Mouse (Mus musculus) granulocyte monocyte progenitor cell, adult 5-6 weeks (primary cell): ENCODE measurements around the gene C530008M17Rik. TPM values are rescaled to one million over a fixed set of nuclear protein-coding genes. Genes with fewer than 3 reads are reported as not detected.
"Not testable (repeated sequence)": the region's sequence is repeated elsewhere in the genome, so short reads cannot be mapped to it uniquely, and the experiment has no call there.

ENCODE experiments used
- ATAC-seq: replicated peaks from 2 replicates; pipeline ENCODE4 v1.8.0; 2016; ENCODE audit warnings: mild to moderate bottlenecking, moderate TSS enrichment, inconsistent platforms; ENCODE audit not compliant: poor library complexity, severe bottlenecking
- total RNA-seq, 2 experiments: library from RNA; stranded (forward) in 1 of 2; stranded (reverse) in 1 of 2; fragments of 200-712, 200-1000 nt in 1 of 2; fragments of >200 nt in 1 of 2; fragmentation: Nextera tagmentation in 1 of 2; gene quantifications; 2 replicates each; pipeline ENCODE4 v1.2.3; 2014 to 2017

The C530008M17Rik gene
- total RNA-seq, 2 experiments from 2014 or later: 0.10 to 0.17 TPM

GRCm38 (mm10) chr5:76869553-76869952 lies 213.2 kb downstream of the C530008M17Rik start:
- ATAC-seq: peak; percentile 37; the same call in 1 of the 2 replicates

DNA sequence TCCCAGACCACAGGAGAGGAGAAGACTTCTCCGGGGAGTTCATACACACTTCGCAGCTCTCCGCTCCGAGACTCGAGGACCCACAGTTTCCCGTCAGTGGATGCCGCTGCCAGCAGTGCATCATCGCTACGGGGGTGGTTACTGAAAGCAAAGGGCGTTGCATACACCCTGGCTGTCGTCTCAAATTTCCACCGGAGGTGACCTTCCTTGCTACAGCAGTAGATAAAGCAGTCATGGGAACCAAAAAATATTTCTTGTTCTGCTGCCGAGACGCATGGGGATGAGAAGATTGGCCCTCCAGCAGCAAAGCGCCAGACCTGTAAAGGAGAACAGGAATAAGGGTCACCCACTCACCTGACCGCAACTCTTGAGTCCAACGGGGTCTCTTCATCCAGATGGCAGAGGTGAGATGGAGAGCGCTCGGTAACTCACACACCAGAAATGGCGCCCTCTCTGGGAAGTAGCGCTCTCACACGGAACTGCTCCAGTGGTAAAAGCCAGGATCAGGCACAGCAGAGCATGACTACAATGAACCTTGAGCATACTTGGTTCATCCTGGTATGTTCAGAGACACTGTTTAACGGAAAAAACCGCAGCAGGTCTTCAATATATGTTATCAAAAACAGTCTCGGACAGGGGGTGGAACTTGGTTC lies 219.9 kb downstream of the C530008M17Rik start:
- no peak for ATAC-seq

- ATAC-seq: no peak
Measured at GRCm38 (mm10) chr5:76884107-76884506, 227.8 kb downstream of the C530008M17Rik start.

DNA sequence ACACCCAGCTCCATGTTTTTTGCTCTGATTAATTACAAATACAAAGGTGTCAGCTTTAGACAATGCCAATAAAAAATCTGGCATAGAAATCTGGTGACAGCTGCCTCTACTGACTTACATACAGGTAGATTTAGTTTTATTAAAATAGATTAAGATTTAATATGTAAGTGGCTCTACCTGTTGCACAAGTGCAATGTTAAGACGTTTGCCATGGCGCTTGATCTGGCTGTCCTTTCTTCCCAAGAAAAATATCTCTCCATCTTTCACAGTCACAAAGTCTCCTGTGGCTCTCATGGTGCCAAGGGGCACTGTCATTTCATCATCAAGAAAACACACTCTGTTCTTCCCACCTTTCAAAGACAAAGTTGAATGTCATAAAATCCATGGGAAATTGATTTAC lies 230.7 kb downstream of the C530008M17Rik start:
- ATAC-seq: no peak

DNA sequence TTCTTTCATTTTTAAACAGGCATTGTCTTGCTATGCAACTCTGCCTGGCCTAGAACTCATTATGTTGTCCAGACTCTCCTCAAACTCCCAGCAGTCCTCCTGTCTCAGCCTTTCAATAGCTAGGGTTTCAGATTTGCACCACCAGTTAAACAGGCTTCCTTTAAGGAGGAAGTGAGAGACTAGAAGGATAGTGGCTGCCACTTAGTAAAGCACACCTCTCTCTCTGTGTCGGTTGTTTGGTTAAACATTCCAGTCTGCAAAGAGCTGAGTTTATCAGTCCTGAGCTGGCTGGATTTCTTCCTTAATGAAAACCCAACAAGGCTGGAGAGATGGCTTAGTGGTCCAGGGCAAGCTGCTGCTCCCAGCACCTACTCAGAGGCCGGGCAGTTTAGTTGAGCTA lies 236.3 kb downstream of the C530008M17Rik start:
- no peak; the same call in 1 of the 2 replicates for ATAC-seq

DNA sequence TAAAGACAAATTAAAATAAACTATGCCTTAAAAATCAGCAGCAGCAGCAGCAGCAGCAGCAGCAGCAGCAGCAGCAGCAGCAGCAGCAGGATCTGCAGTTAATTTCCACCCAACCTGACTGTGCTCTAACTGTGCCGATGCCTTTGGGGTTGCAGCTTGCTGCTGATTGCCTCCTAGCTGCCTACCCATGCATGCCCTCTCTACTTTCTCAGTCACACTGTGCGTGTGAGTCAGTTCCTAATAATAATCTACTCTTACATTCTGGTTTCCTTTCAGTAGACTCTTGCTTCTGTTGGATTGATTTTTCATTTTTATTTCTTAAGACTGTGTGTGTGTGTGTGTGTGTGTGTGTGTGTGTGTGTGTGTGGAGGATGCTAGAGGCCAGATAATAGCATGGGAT lies 236.8 kb downstream of the C530008M17Rik start:
- ATAC-seq: no peak

- no peak for ATAC-seq
Measured at GRCm38 (mm10) chr5:76902131-76902530, 245.8 kb downstream of the C530008M17Rik start.

DNA sequence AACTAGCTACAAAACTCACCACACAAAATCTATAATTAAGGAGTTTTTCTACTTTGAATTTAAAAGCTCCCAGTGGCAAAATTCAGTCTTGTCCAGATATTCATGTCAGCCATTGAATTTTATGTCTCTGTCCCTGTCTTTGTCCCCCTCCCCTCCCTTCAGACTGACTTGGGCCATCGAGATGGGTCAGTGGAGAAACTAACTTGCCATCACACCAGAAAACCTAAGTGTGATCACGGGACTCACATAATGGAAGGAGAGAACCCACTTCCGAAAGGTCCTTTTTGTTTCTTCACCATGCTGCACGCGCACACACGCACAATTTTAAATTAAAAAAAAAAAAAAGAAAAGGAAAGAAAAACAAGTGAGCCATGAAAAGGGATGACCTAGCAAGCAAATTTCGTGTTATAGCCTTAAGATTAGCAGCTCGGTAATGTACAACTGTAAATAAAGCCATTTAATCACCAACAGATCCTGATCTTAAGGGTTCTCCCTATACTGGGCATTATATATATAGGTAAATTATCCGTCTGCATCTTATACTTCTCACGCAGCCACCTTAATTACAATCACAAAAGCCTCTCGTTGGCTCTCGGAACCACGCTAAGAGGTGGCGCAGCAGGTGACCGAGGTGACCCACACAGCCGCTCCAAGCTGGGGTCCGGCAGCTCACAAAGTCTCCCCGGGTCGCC lies 248.5 kb downstream of the C530008M17Rik start:
- no peak for ATAC-seq

DNA sequence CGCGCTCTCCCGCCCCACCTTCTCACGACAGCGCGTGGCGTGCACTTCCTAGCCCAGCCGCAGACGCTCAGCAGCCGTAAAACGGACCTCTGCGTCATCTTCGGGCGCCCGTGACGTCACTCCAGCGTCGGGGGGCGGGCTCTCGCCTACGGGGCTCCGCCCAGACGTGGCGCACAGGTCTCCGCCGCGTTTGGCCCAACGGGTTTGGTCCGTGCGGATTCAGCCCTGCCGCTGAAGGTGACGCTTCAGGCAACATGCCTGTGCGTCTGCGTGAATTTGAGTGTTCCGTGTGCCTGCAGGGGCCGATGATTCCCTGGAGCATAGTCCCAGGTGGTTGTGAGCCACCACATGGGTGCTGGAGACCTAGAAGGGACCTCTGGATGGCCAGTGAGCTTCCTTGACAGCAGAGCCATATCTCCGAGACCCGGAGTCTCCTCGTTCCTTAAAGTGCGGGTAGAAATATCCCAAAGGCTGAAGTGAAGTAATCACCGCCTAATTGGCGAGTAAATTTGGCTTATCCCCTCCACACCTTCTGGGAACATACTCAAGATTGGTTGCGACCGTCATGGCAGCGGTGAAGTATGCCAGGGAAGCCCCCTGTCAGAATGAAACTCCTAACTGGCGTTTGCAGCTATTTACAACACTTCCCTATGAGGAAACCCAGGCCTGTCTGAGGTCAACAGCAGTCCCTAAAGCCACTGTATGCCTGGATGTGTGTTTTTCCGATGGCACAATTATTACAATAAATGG lies 249.3 kb downstream of the C530008M17Rik start, which contains the start of gene Aasdh:
TSS of gene Aasdh (minus strand) at position 110 of the 750 bp plus-strand sequence.
- ATAC-seq: peak; percentile 92

- ATAC-seq: no peak
Measured at GRCm38 (mm10) chr5:76906155-76906499, 249.8 kb downstream of the C530008M17Rik start.

DNA sequence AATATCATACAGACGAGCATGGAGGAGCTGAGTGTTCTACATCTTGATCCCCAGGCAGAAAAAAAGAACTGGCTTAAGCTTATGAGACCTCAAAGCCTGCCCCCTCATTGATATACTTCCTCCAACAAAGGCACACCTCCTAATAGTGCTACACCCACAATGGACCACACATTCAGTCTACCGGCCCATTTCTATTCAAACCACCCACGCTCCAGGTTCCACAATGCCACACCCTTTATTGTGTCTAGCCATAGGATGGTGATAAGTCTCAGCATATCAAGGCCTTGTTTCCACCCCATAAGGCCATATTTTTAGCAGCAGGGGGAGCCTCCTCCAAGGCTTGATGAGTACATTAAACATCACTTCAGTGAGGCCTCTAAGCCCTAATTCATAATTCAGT lies 254.5 kb downstream of the C530008M17Rik start:
- ATAC-seq: no peak

DNA sequence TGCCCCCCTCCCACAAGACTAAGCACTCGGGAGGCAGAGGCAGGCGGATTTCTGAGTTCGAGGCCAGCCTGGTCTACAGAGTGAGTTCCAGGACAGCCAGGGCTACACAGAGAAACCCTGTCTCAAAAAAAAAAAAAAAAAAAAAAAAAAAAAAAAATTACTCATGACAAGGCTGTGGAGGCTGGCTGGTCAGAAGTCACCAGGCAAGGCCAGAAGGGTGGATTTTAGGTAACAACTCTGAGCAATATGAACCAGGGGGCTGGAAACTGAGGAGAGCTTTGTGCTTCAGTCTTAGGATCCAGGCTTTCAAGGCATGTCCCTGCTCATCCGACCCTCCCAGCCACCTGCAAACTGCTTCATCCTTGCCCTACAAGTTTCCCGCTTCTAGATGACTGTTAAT lies 256.2 kb downstream of the C530008M17Rik start:
- ATAC-seq: not testable (repeated sequence)

GRCm38 (mm10) chr5:76922833-76923232 lies 266.5 kb downstream of the C530008M17Rik start:
- no peak for ATAC-seq

Other genes with a start within 250 kb of the C530008M17Rik start
- not detected in 2 replicates for gene Gm7271, start 172.5 kb upstream of the C530008M17Rik start, total RNA-seq (2014; fragmentation: Nextera tagmentation)
- gene Gm7271, start 172.5 kb upstream of the C530008M17Rik start, total RNA-seq (2017): not detected in 2 replicates
- 40.9 and 87.9 TPM in 2 replicates for gene Exoc1, start 127.2 kb upstream of the C530008M17Rik start, total RNA-seq (2014; fragmentation: Nextera tagmentation)
- 49.0 and 50.1 TPM in 2 replicates for gene Exoc1, start 127.2 kb upstream of the C530008M17Rik start, total RNA-seq (2017)
- 5.8 and 12.7 TPM in 2 replicates for gene Cep135, start 67.8 kb upstream of the C530008M17Rik start, total RNA-seq (2014; fragmentation: Nextera tagmentation)
- 12.5 and 15.9 TPM in 2 replicates for gene Cep135, start 67.8 kb upstream of the C530008M17Rik start, total RNA-seq (2017)
- 18.1 and 33.9 TPM in 2 replicates for gene Aasdh, start 249.0 kb downstream of the C530008M17Rik start, total RNA-seq (2014; fragmentation: Nextera tagmentation)
- 21.9 and 38.7 TPM in 2 replicates for gene Aasdh, start 249.0 kb downstream of the C530008M17Rik start, total RNA-seq (2017)